ENCODE assay signal across 10 mouse cellular contexts in the genomic region with DNA sequence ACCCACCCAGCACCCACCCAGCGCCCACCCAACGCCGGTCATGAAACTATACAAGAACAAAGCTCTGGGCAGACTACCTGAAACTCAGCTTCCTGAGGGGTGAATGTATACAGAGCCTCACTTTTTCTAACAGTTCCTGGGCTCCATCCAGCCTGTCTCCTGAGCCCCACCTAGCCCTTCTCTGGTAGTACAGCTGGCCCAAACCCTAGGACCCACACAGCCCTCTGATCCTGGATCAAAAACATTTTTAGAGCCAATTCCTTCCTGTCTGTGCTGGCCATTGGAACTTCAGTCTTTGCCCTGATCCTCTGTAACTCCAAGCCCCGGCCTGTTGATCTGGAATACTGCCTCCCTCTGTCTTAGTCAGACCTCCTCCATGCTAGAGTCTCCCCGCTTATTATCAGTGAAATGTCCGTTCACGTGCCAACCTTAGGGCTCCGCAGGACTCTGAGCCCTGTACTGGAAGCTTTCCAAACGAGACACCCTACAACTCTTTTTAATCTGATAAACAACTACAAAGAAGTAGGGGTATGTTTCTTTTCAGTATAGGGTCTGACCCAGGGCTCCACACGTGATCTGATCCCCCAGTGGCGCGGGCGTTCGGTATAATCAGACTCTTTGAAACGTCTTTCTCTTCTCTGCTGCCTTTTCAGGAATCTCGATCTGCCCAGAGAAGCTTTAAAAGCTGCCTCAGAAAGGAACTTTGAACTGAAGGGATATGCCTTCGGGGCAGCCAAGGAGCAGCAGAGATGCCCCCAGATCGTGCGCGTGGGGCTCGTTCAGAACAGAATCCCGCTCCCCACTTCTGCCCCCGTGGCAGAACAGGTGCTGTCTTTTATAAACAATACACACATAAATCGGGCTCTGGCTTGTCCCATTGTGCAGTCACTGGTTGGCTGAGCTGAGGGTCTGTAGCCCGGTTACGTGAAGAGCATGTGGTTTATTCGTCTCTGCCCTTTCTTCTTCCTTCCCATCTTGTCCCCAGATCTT. TPM values are rescaled to one million over a fixed set of nuclear protein-coding genes. Genes with fewer than 3 reads are reported as not detected.
DNase-seq lines count a peak whose midpoint lies in the region; ATAC-seq and TF ChIP-seq lines count a peak whose summit lies in the region.
"Had no signal": no experiment of that assay in that cellular context is flagged by ENCODE, and none has a peak within 500 bp of the region (broad histone marks: within the 10 kb centered on the region; RNA-seq: fewer than 3 reads in every experiment).

No protein-coding gene starts in this region.

- no peaks in the 10 kb centered on the region for H3K27me3 ChIP-seq in hindbrain, embryonic 15.5 days
- no peaks in the 10 kb centered on the region for H3K27me3 ChIP-seq in hindbrain, embryonic 11.5 days (ENCODE audit: control insufficient read depth, insufficient read depth, low read length)
- H3K27me3 ChIP-seq in forebrain, postnatal 0 days (ENCODE audit: insufficient read depth, low read length): no peaks in the 10 kb centered on the region
- H3K27me3 ChIP-seq in midbrain, embryonic 16.5 days (ENCODE audit: control insufficient read depth, insufficient read depth, low read depth, low read length): no peaks in the 10 kb centered on the region; the same call in 1 of the 2 replicates
- H3K27me3 ChIP-seq: limb, embryonic 12.5 days had no signal

- no peaks in the 10 kb centered on the region for H3K36me3 ChIP-seq in hindbrain, embryonic 15.5 days
- H3K36me3 ChIP-seq in hindbrain, embryonic 11.5 days (ENCODE audit: control insufficient read depth, insufficient read depth, low read length): no peaks in the 10 kb centered on the region
- H3K36me3 ChIP-seq in forebrain, postnatal 0 days (ENCODE audit: insufficient read depth): no peaks in the 10 kb centered on the region
- no peaks in the 10 kb centered on the region for H3K36me3 ChIP-seq in midbrain, embryonic 16.5 days (ENCODE audit: control insufficient read depth, insufficient read depth, low read length)
- H3K36me3 ChIP-seq: limb, embryonic 12.5 days had no signal

- no peaks in the 10 kb centered on the region for H3K9me3 ChIP-seq in hindbrain, embryonic 15.5 days
- no peaks in the 10 kb centered on the region for H3K9me3 ChIP-seq in hindbrain, embryonic 11.5 days (ENCODE audit: control insufficient read depth, low read length)
- no peaks in the 10 kb centered on the region for H3K9me3 ChIP-seq in forebrain, postnatal 0 days (ENCODE audit: low read length)
- no peaks in the 10 kb centered on the region for H3K9me3 ChIP-seq in midbrain, embryonic 16.5 days (replicated peaks; ENCODE audit: control insufficient read depth, low read length, poor library complexity, severe bottlenecking)
- H3K9me3 ChIP-seq: limb, embryonic 12.5 days had no signal

- TF ChIP-seq CTCF in forebrain, postnatal 0 days (IDR thresholded peaks at IDR 0.05; ENCODE audit: low read depth): no peak

- no peak for DNase-seq in hindbrain, embryonic 11.5 days (ENCODE audit: low spot score)
- no peak for DNase-seq in forebrain, postnatal 0 days
- DNase-seq in kidney, postnatal 25 days: peak; percentile 47 to 77
- no peak for DNase-seq in thymus, postnatal 4 days
- no peak for DNase-seq in urinary bladder, postnatal 4 days (ENCODE audit: low spot score in 2 of 2)
- DNase-seq in layer of hippocampus, postnatal 25 days (ENCODE audit: extremely low spot score in 1 of 2, low spot score in 1 of 2): no peak
- DNase-seq: thymus, postnatal 25 days had no signal

- peak overlapping the region; percentile 26 for H3K4me2 ChIP-seq in hindbrain, embryonic 15.5 days
- no peak overlapping the region for H3K4me2 ChIP-seq in hindbrain, embryonic 11.5 days (replicated peaks; ENCODE audit: low read depth, low read length)
- H3K4me2 ChIP-seq in forebrain, postnatal 0 days (ENCODE audit: low read depth): peak overlapping the region; percentile 26
- H3K4me2 ChIP-seq in midbrain, embryonic 16.5 days (ENCODE audit: low read length): peak overlapping the region; percentile 50
- H3K4me2 ChIP-seq: limb, embryonic 12.5 days had no signal

- no peak overlapping the region for H3K4me3 ChIP-seq in hindbrain, embryonic 15.5 days
- no peak overlapping the region for H3K4me3 ChIP-seq in hindbrain, embryonic 11.5 days (ENCODE audit: low read depth, low read length)
- H3K4me3 ChIP-seq in forebrain, postnatal 0 days (ENCODE audit: low read depth, low read length): no peak overlapping the region
- peak overlapping the region; percentile 9; the same call in 1 of the 2 replicates for H3K4me3 ChIP-seq in midbrain, embryonic 16.5 days (ENCODE audit: low read depth, low read length)
- H3K4me3 ChIP-seq: limb, embryonic 12.5 days had no signal

- no peak overlapping the region for H3K27ac ChIP-seq in hindbrain, embryonic 15.5 days (replicated peaks)
- no peak overlapping the region for H3K27ac ChIP-seq in hindbrain, embryonic 11.5 days (ENCODE audit: low read depth, low read length)
- H3K27ac ChIP-seq in forebrain, postnatal 0 days (ENCODE audit: low read depth, low read length): peak overlapping the region; percentile 15; the same call in 1 of the 2 replicates
- H3K27ac ChIP-seq in midbrain, embryonic 16.5 days (ENCODE audit: low read length): no peak overlapping the region
- H3K27ac ChIP-seq: limb, embryonic 12.5 days had no signal

- ATAC-seq in hindbrain, embryonic 15.5 days (ENCODE audit: low FRiP score, low read depth): no peak
- ATAC-seq in hindbrain, embryonic 11.5 days (ENCODE audit: low FRiP score): no peak
- 0 out of 2 replicates have a peak, but pooled peaks have one; percentile 25 for ATAC-seq in forebrain, postnatal 0 days
- peak; percentile 39; the same call in 1 of the 2 replicates for ATAC-seq in midbrain, embryonic 16.5 days

- H3K9ac ChIP-seq in hindbrain, embryonic 15.5 days: no peak overlapping the region
- H3K9ac ChIP-seq in hindbrain, embryonic 11.5 days (ENCODE audit: low read depth, low read length): no peak overlapping the region
- H3K9ac ChIP-seq in forebrain, postnatal 0 days: no peak overlapping the region
- peak overlapping the region; percentile 32; the same call in 1 of the 2 replicates for H3K9ac ChIP-seq in midbrain, embryonic 16.5 days (ENCODE audit: low read depth, low read length)
- H3K9ac ChIP-seq: limb, embryonic 12.5 days had no signal

- H3K4me1 ChIP-seq in hindbrain, embryonic 15.5 days (replicated peaks): peaks cover 14% of the 10 kb centered on the region; the same call in 1 of the 2 replicates
- no peaks in the 10 kb centered on the region for H3K4me1 ChIP-seq in hindbrain, embryonic 11.5 days (replicated peaks; ENCODE audit: control insufficient read depth, insufficient read depth, low read length)
- no peaks in the 10 kb centered on the region for H3K4me1 ChIP-seq in forebrain, postnatal 0 days (ENCODE audit: insufficient read depth)
- H3K4me1 ChIP-seq in midbrain, embryonic 16.5 days (ENCODE audit: control insufficient read depth, insufficient read depth, low read length): peaks cover 10% of the 10 kb centered on the region; the same call in 1 of the 2 replicates
- H3K4me1 ChIP-seq: limb, embryonic 12.5 days had no signal

- 61% methylated on average over 27 of the region's 27 CpGs for WGBS in hindbrain, embryonic 15.5 days
- 76% methylated on average over 27 of the region's 27 CpGs for WGBS in hindbrain, embryonic 11.5 days
- 38% methylated on average over 27 of the region's 27 CpGs for WGBS in forebrain, postnatal 0 days
- 32% methylated on average over 27 of the region's 27 CpGs for WGBS in midbrain, embryonic 16.5 days

RNA-seq across cellular contexts. Expression of a gene that starts 11.5 kb away (rescaled TPM):
- polyA plus RNA-seq in hindbrain, embryonic 15.5 days (2015; fragmentation: Nextera tagmentation; extraction: Ambion mirVana): 0.47 and 0.49 TPM in 2 replicates
- 0.11 TPM in 1 of 2 replicates, not detected in the other for polyA plus RNA-seq in hindbrain, embryonic 11.5 days (2014; fragmentation: Nextera tagmentation; extraction: Ambion mirVana)
- 0.38 and 0.62 TPM in 2 replicates for total RNA-seq in forebrain, postnatal 0 days (2014; rRNA removed)
- 0.58 and 0.75 TPM in 2 replicates for polyA plus RNA-seq in forebrain, postnatal 0 days (2015; fragmentation: Nextera tagmentation; extraction: Ambion mirVana)
- polyA plus RNA-seq in midbrain, embryonic 16.5 days (2015; fragmentation: Nextera tagmentation; extraction: Ambion mirVana): 0.41 and 0.42 TPM in 2 replicates
- under 1 TPM; 0.10 to 0.54 TPM for total RNA-seq in layer of hippocampus, postnatal 25 days (2021)

Comparison
In these comparisons a context has a peak if more than half of its experiments do, and no peak if none do; other contexts are left out.
1. ATAC-seq: peak in forebrain, postnatal 0 days (single experiment) and midbrain, embryonic 16.5 days (single experiment); none in hindbrain, embryonic 15.5 days (single experiment) and hindbrain, embryonic 11.5 days (single experiment).
2. DNase-seq: peak in kidney, postnatal 25 days (2 of 2); none in hindbrain, embryonic 11.5 days (single experiment), forebrain, postnatal 0 days (single experiment), thymus, postnatal 4 days (single experiment), urinary bladder, postnatal 4 days (0 of 2) and layer of hippocampus, postnatal 25 days (0 of 2).